Mouse (Mus musculus): ENCODE data around the gene Gm15294. TPM values are rescaled to one million over a fixed set of nuclear protein-coding genes. Genes with fewer than 3 reads are reported as not detected.

The Gm15294 gene
- total RNA-seq (2017): not detected in 2 replicates

DNA sequence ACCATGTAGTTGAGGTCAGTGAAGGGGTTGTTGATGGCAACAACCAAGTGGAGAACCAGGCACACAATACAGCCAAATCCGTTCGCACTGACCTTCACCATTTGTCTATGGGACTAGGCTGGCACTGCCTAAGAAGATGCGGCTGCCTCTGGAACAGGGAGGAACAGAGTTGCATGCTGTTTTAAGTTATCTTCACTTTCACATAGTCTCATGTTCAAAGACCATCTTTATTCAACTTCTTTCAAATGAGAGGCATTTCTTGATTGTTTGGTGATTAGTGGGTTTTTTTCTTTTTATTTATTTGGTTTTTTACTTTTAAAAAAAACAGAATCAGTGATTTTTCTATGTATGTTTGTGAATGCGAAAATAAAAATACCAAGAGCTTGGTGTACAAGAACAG, at the start of gene Gm15294:
Gene Gm15294 (minus strand): TSS at position 101 of the 400 bp plus-strand sequence.
- no peak for ATAC-seq (replicated peaks in 1 of 2; ENCODE audit: insufficient read depth in 1 of 2, low FRiP score in 2 of 2, low TSS enrichment in 1 of 2, low read depth in 1 of 2, poor library complexity in 2 of 2, severe bottlenecking in 2 of 2)

DNA sequence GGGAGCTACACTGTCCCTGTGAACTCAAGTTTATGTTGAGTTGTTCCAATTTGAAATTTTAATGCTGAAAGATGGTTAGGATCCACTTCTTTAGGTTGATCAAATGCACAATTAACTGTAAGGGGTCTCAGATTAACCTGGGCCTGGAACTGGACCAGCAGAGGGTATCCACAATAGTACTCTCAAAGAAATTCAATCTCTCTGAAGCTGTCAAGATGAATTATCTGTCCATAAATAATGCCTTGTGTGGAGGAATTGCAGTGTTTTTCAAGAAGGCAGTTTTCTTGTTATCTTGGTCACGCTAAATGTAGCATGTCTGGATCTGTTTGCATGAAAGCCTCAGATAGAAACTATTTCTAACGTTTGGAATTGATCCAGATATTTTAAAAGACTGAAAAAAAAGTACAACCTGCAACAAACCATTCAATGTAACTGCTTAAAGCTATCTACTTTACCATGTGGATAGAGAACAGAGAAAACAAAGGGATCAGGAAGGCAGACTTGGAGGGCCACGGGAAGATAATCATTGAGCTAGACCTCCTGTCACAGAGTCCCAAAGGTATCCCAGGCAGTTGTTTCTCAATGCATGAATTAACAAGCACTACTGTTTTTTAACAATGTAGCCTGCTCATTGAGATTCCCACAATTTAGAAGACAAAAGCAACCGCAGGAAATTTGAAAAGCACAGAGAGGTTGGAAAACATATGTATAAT, 9.5 kb upstream of the Gm15294 start:
- no peak for ATAC-seq (replicated peaks in 1 of 2; ENCODE audit: insufficient read depth in 1 of 2, low FRiP score in 2 of 2, low TSS enrichment in 1 of 2, low read depth in 1 of 2, poor library complexity in 2 of 2, severe bottlenecking in 2 of 2)

DNA sequence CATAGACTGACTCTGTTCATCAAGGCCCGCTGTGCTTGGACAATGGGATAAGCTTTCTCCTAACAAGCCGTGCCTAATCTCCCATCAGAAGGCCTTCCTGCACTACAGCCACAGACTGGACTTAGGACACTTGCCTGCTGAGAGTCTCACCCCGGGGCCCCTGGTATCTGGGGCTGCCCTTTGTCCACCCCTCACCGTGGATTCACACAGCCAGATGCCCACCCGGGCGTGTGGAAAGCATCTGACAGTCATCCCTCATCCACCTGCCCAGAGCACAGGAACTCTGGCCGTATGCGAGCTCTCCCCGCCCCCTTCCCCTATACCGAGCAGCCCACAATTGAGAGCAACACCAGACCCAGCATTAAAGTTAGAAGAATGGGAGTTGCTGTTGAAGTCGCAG, 1.0 kb downstream of the Gm15294 start:
- ATAC-seq (replicated peaks in 1 of 2; ENCODE audit: insufficient read depth in 1 of 2, low FRiP score in 2 of 2, low TSS enrichment in 1 of 2, low read depth in 1 of 2, poor library complexity in 2 of 2, severe bottlenecking in 2 of 2): no peak

DNA sequence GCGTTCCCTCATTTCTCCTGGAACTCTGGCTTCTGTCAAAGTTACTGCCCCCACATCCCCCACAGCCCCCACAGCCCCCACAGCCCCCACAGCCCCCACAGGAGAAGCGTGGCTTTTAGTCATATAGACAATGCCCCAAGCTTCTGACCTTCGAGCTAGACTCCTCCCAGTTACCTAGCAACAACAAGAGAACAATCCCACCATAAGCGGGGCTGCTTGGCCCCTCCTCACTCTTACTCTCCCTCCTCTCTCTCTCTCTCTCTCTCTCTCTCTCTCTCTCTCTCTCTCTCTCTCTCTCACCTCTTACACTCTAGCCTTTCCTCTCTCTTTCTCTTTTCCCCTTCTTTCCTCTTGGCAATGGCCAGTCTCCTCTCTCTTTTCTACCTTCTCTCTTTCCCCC, 1.4 kb downstream of the Gm15294 start:
- ATAC-seq (replicated peaks in 1 of 2; ENCODE audit: insufficient read depth in 1 of 2, low FRiP score in 2 of 2, low TSS enrichment in 1 of 2, low read depth in 1 of 2, poor library complexity in 2 of 2, severe bottlenecking in 2 of 2): no peak

DNA sequence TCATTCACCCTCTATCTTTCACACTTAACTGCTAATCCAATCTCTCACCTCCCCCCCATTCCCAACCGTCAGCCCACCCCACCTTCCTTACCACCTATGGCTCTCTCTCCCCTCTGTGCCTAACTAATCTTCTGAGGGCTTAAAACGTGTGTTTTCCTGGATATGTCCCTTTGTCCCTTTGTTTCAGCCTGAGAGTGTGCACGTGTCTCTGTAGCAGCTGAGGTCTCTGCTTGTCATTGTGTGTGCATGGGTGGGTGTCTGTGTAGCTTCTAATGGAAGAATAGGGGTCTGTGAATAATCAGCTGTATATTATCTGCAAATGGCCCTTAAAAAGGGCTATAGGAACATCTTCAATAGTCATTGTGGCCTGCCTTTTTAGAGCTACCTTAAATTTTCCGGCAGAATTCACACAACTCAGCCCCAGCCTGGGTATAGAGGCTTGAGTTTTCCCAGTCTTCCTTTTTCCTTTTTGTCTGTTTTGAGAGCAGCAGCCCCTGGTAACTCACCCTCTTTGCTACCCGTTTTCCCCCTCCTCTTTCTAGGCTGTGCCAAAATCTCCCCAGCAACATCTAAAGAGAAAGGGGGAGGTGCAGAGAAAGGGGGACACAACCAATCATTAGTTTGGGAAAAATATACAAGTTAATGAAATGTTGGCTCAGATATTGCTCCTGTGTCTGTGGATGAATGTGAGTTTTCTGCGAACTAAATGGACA, 19.2 kb downstream of the Gm15294 start:
- ATAC-seq (replicated peaks in 1 of 2; ENCODE audit: insufficient read depth in 1 of 2, low FRiP score in 2 of 2, low TSS enrichment in 1 of 2, low read depth in 1 of 2, poor library complexity in 2 of 2, severe bottlenecking in 2 of 2): no peak

Other genes with a start within 250 kb of the Gm15294 start
- gene Irs4, start 150.0 kb downstream of the Gm15294 start, total RNA-seq (2017): not detected in 2 replicates